Mouse (Mus musculus): ENCODE data around the gene Pak1. TPM values are rescaled to one million over a fixed set of nuclear protein-coding genes. Genes with fewer than 3 reads are reported as not detected.

Gene Pak1
- total and polyA plus RNA-seq, 3 experiments: 2.8 to 6.7 TPM; not detected in 1

DNA sequence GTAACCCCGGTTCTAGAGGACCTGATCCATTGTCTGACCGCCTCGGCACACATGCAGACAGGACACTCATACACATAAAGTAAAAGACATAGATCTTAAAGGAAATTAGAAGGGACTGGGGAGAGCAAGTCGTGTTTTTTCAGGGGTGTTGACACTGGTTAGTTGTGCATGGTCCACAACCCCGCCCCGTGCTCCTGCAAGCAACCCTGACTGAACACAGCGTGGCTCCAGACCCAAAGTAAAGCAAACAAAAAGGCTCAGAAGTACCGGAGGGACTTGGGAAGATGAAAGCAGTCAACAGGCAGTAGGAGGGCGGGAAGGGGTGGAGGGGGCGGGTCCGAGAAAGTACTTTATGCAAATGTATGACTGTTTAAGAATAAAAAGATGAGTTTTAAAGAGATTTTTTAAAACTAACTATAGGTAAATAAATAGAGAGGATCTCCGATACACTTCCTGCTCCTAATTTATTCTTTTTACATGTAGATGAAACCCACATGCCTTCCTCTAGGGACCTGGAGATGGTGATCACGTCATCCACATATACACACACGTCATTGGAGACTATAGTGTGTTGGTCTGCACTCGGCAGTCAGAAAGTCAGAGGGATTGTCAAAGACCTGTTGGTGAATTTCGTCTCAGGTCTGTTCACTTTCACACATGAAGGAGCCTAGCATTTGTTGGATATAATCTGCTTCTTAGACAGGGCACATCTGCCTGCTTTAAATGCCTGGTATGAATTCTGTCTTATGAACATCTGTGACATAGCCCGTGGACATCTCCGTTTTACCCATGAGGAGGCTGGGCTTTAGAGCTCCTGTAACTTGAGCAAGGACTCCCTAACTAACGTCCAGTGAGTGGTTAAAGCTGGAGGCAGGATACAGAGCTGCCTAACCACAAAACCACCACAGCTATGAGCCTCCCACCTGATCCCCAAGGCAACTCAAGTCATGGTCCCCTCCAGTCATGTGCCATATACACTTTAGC, 38.8 kb upstream of the Pak1 start:
- H3K27ac ChIP-seq (ENCODE audit: control insufficient read depth, low read depth, low read length): no peak overlapping the region
- H3K9ac ChIP-seq (ENCODE audit: control insufficient read depth, low read depth, low read length, poor library complexity, severe bottlenecking): peak overlapping the region; percentile 21
- no peaks in the 10 kb centered on the region for H3K9me3 ChIP-seq (replicated peaks; ENCODE audit: insufficient read depth, low read length)
- H3K4me3 ChIP-seq (ENCODE audit: control insufficient read depth in 1 of 2, insufficient read depth in 1 of 2, low read depth in 2 of 2, low read length in 2 of 2): peak overlapping the region; percentile 37 to 68
- peaks cover 2 to 6% of the 10 kb centered on the region in 2 experiments; a peak in 3 of 4 replicates for H3K4me1 ChIP-seq (ENCODE audit: control insufficient read depth in 1 of 2, insufficient read depth in 2 of 2, low read length in 2 of 2)
- no peaks in the 10 kb centered on the region; a peak in 1 of 4 replicates for H3K27me3 ChIP-seq (ENCODE audit: control insufficient read depth in 1 of 2, insufficient read depth in 2 of 2, low read length in 2 of 2)
- TF ChIP-seq MEF2A (IDR thresholded peaks at IDR 0.05; ENCODE audit: extremely low read depth, insufficient replicate concordance, low read depth, low read length, poor library complexity, severe bottlenecking): no peak
- TF ChIP-seq UBTF (IDR thresholded peaks at IDR 0.05; ENCODE audit: borderline replicate concordance, insufficient read depth, low read depth, low read length): no peak
- TF ChIP-seq CHD2 (IDR thresholded peaks at IDR 0.05; ENCODE audit: low read length): no peak
- TF ChIP-seq TAL1 (IDR thresholded peaks at IDR 0.05; ENCODE audit: low read length): no peak
- peak; percentile 48 for DNase-seq (ENCODE audit: low read depth, low spot score)
- no peaks in the 10 kb centered on the region for H3K79me2 ChIP-seq (ENCODE audit: control insufficient read depth, insufficient read depth, low read length, poor library complexity)
- H3K36me3 ChIP-seq (ENCODE audit: control insufficient read depth in 1 of 2, insufficient read depth in 2 of 2, low read length in 2 of 2): peaks cover 0 to 2% of the 10 kb centered on the region in 2 experiments; a peak in 1 of 4 replicates

DNA sequence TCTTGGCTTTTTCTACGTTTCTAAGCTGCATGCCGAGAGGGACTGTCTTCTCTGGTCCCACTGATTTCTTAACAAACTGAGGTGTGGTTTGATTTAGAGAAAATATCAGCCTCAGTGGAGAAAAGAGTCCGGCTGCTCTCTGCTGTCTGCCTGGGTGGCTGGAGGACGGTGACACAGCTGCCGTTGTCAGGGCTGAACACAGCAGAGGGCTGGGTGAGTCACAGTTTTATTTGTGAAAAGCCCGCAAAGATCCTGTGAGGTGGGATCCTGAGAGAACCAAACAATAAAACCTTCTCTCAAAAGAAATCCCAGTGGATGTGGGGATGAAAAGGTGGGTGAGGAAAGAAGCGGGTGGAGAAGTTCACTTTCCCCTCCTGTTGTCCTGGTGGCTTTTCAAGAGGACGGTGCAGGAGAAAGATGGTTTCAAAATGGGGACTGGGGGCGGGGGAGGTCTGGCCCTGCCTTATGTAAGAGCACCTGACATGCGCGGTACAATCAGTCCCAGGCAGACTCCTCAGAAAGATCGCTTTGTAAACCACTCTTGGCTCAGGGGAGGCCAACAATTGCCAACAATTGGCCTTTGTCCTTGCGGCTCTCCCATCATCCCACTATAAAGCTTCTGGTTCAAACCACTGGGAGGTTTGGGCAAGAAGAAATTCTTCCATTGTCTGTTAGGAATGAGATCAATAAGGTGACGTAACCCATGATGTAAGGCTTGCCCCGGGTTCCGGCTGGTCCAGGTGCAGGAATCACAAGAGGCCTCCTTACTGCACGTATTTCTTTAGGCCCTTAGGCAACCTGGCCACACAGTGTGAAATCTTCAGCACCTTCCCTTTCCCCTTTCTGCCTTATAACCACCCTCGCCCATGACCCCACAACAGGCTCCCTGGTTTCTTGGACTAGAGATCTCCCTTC, 31.1 kb upstream of the Pak1 start:
- no peaks in the 10 kb centered on the region for H3K9me3 ChIP-seq (replicated peaks; ENCODE audit: insufficient read depth, low read length)
- no peaks in the 10 kb centered on the region for H3K79me2 ChIP-seq (ENCODE audit: control insufficient read depth, insufficient read depth, low read length, poor library complexity)
- DNase-seq (ENCODE audit: low read depth, low spot score): no peak
- no peaks in the 10 kb centered on the region for H3K36me3 ChIP-seq (ENCODE audit: control insufficient read depth in 1 of 2, insufficient read depth in 2 of 2, low read length in 2 of 2)
- H3K27ac ChIP-seq (ENCODE audit: control insufficient read depth, low read depth, low read length): no peak overlapping the region
- H3K27me3 ChIP-seq (ENCODE audit: control insufficient read depth in 1 of 2, insufficient read depth in 2 of 2, low read length in 2 of 2): no peaks in the 10 kb centered on the region; a peak in 1 of 4 replicates
- H3K4me1 ChIP-seq (ENCODE audit: control insufficient read depth in 1 of 2, insufficient read depth in 2 of 2, low read length in 2 of 2): no peaks in the 10 kb centered on the region
- no peak for TF ChIP-seq CTCF (IDR thresholded peaks at IDR 0.05 in 2 of 3, conservative IDR thresholded peaks at IDR 0.05 in 1 of 3; ENCODE audit: control insufficient read depth in 1 of 3, insufficient read depth in 1 of 3, low read depth in 2 of 3, low read length in 3 of 3, poor library complexity in 1 of 3, severe bottlenecking in 1 of 3)
- TF ChIP-seq MAFK (IDR thresholded peaks at IDR 0.05; ENCODE audit: borderline replicate concordance, low read depth, low read length): no peak
- TF ChIP-seq TBP (IDR thresholded peaks at IDR 0.05; ENCODE audit: low read depth, low read length): no peak
- TF ChIP-seq POLR2A (IDR thresholded peaks at IDR 0.05; ENCODE audit: control insufficient read depth in 1 of 2, insufficient read depth in 1 of 2, low read depth in 1 of 2, low read length in 2 of 2, poor library complexity in 1 of 2): no peak
- TF ChIP-seq KAT2A (conservative IDR thresholded peaks at IDR 0.05; ENCODE audit: low read depth, low read length): no peak
- no peak for TF ChIP-seq POLR2AphosphoS5 (IDR thresholded peaks at IDR 0.05; ENCODE audit: borderline replicate concordance, low read depth, low read length)
- no peak for TF ChIP-seq TAL1 (IDR thresholded peaks at IDR 0.05; ENCODE audit: low read length)
- no peak for TF ChIP-seq ZKSCAN1 (IDR thresholded peaks at IDR 0.05; ENCODE audit: low read depth, low read length)
- TF ChIP-seq E2F4 (IDR thresholded peaks at IDR 0.05; ENCODE audit: borderline replicate concordance, low read depth, low read length): no peak
- TF ChIP-seq RAD21 (IDR thresholded peaks at IDR 0.05; ENCODE audit: low read depth, low read length): no peak
- no peak for TF ChIP-seq ZC3H11A (IDR thresholded peaks at IDR 0.05; ENCODE audit: low read depth, low read length)
- no peak for TF ChIP-seq GABPA (IDR thresholded peaks at IDR 0.05; ENCODE audit: low read depth, low read length)
- TF ChIP-seq HCFC1 (IDR thresholded peaks at IDR 0.05; ENCODE audit: low read depth, low read length): no peak
- TF ChIP-seq MAZ (IDR thresholded peaks at IDR 0.05; ENCODE audit: low read depth, low read length): no peak
- no peak for TF ChIP-seq SMC3 (IDR thresholded peaks at IDR 0.05; ENCODE audit: low read depth, low read length)
- no peak for TF ChIP-seq SIN3A (IDR thresholded peaks at IDR 0.05; ENCODE audit: low read length)
- no peak overlapping the region for H3K4me3 ChIP-seq (ENCODE audit: control insufficient read depth in 1 of 2, insufficient read depth in 1 of 2, low read depth in 2 of 2, low read length in 2 of 2)
- H3K9ac ChIP-seq (ENCODE audit: control insufficient read depth, low read depth, low read length, poor library complexity, severe bottlenecking): no peak overlapping the region
